Mouse (Mus musculus): ENCODE data around the gene Gmfb. TPM values are rescaled to one million over a fixed set of nuclear protein-coding genes. Genes with fewer than 3 reads are reported as not detected.

Gmfb gene
- polyA plus RNA-seq, 1 experiment, result 67.7 TPM

DNA sequence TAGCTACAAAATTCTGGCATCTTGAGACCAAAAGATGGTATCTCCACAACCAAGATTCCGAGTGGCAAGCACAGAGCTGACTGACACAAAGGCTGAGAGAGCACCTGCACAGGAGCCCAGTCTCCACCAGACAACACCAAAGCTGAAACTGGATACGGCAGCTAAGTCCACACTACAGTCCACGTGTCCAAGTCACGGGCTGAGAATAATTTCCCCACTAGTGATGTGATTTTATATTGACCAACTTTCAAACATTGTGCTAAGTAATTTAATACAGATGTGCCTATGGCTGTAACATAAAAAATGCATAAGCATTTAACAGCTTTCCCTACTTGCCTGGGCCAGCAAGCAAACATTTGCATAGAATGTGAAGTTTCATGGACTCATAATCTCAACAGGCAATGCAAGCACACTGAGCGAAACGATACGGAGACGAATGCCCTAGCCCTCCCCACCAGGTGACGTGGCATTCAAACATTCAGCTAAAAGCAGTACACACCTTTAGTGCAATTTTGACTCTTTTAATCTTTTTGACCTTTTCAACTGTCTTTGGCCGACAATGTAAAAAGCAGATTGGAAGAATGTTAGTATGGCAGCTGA lies 38.6 kb downstream of the Gmfb start:
- 91% methylated on average over 10 of the region's 10 CpGs for WGBS
- Histone ChIP-seq H3K4me1 (ENCODE audit: control insufficient read depth, insufficient read depth, low read length) (no peaks in the 10 kb centered on the region; the same call in 1 of the 2 replicates), H3K4me3 (replicated peaks; ENCODE audit: insufficient read depth, low read depth, low read length) (no peak overlapping the region), H3K27me3 (ENCODE audit: control insufficient read depth, insufficient read depth, low read length) (no peaks in the 10 kb centered on the region), H3K27ac (ENCODE audit: insufficient read depth, low read length) (no peak overlapping the region)
- TF ChIP-seq POLR2A (IDR thresholded peaks at IDR 0.05; ENCODE audit: borderline replicate concordance, insufficient read depth, low read length) (no peak), CTCF (IDR thresholded peaks at IDR 0.05; ENCODE audit: borderline replicate concordance, insufficient read depth, low read depth, low read length) (no peak)
- no peak for DNase-seq

DNA sequence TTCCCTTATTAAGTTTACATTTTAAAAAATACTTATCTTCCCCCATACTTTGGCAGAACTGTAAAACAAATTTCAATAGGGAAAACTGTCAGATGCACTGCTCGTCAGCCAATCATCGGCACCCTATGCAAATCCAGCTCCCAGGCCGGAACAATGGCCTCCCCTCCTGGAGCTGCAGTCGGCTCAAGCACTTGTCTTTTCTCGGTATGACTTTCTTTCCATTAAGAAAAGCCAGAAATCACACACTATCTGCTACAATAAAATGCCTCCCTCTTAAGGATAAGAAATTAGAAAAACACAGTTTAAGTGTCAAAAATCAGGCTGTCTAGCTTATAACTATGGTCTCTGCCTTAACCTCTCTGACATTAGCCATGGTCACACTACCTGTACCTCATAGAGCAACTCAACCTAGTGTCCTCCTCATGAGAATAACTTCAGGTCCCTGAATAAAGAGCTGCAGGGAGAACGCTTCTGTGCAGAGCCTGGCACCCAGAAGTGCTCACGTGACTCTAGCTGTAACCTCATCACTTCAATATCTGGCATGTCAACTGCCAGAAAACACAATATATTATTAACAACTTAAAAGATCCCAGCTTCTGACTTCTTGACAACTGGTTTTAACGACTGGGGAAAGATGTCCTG lies 39.7 kb downstream of the Gmfb start:
- WGBS, result 67% methylated on average over 8 of the region's 8 CpGs
- DNase-seq, result no peak
- TF ChIP-seq CTCF (IDR thresholded peaks at IDR 0.05; ENCODE audit: borderline replicate concordance, insufficient read depth, low read depth, low read length), result no peak
- no peak for TF ChIP-seq POLR2A (IDR thresholded peaks at IDR 0.05; ENCODE audit: borderline replicate concordance, insufficient read depth, low read length)
- H3K4me1 ChIP-seq (ENCODE audit: control insufficient read depth, insufficient read depth, low read length), result no peaks in the 10 kb centered on the region
- no peak overlapping the region for H3K27ac ChIP-seq (ENCODE audit: insufficient read depth, low read length)
- no peak overlapping the region for H3K4me3 ChIP-seq (replicated peaks; ENCODE audit: insufficient read depth, low read depth, low read length)
- H3K27me3 ChIP-seq (ENCODE audit: control insufficient read depth, insufficient read depth, low read length), result no peaks in the 10 kb centered on the region

- DNase-seq, result no peak
- Histone ChIP-seq H3K27me3 (ENCODE audit: control insufficient read depth, insufficient read depth, low read length) (no peaks in the 10 kb centered on the region), H3K4me3 (replicated peaks; ENCODE audit: insufficient read depth, low read depth, low read length) (no peak overlapping the region), H3K4me1 (ENCODE audit: control insufficient read depth, insufficient read depth, low read length) (no peaks in the 10 kb centered on the region), H3K27ac (ENCODE audit: insufficient read depth, low read length) (no peak overlapping the region)
- WGBS, result 85% methylated on average over 7 of the region's 7 CpGs
- TF ChIP-seq POLR2A (IDR thresholded peaks at IDR 0.05; ENCODE audit: borderline replicate concordance, insufficient read depth, low read length) (no peak), CTCF (IDR thresholded peaks at IDR 0.05; ENCODE audit: borderline replicate concordance, insufficient read depth, low read depth, low read length) (no peak)
These were observed 41.0 kb downstream of the Gmfb start for GRCm38 (mm10) chr14:46781086-46781485.

- Histone ChIP-seq H3K4me1 (ENCODE audit: control insufficient read depth, insufficient read depth, low read length) (no peaks in the 10 kb centered on the region), H3K4me3 (replicated peaks; ENCODE audit: insufficient read depth, low read depth, low read length) (no peak overlapping the region), H3K27ac (ENCODE audit: insufficient read depth, low read length) (no peak overlapping the region), H3K27me3 (ENCODE audit: control insufficient read depth, insufficient read depth, low read length) (no peaks in the 10 kb centered on the region)
- TF ChIP-seq POLR2A (IDR thresholded peaks at IDR 0.05; ENCODE audit: borderline replicate concordance, insufficient read depth, low read length) (no peak), CTCF (IDR thresholded peaks at IDR 0.05; ENCODE audit: borderline replicate concordance, insufficient read depth, low read depth, low read length) (peak; percentile 15; the same call in 1 of the 2 replicates)
- DNase-seq, result no peak
- 95% methylated on average over 7 of the region's 7 CpGs for WGBS
These were observed 42.8 kb downstream of the Gmfb start for GRCm38 (mm10) chr14:46779217-46779616.

GRCm38 (mm10) chr14:46778756-46779155 lies 43.3 kb downstream of the Gmfb start:
- H3K27ac ChIP-seq (ENCODE audit: insufficient read depth, low read length), result no peak overlapping the region
- WGBS, result 98% methylated on average over 9 of the region's 9 CpGs
- TF ChIP-seq CTCF (IDR thresholded peaks at IDR 0.05; ENCODE audit: borderline replicate concordance, insufficient read depth, low read depth, low read length) (no peak), POLR2A (IDR thresholded peaks at IDR 0.05; ENCODE audit: borderline replicate concordance, insufficient read depth, low read length) (no peak)
- DNase-seq, result no peak
- no peaks in the 10 kb centered on the region for H3K4me1 ChIP-seq (ENCODE audit: control insufficient read depth, insufficient read depth, low read length)
- no peak overlapping the region for H3K4me3 ChIP-seq (replicated peaks; ENCODE audit: insufficient read depth, low read depth, low read length)
- no peaks in the 10 kb centered on the region for H3K27me3 ChIP-seq (ENCODE audit: control insufficient read depth, insufficient read depth, low read length)

DNA sequence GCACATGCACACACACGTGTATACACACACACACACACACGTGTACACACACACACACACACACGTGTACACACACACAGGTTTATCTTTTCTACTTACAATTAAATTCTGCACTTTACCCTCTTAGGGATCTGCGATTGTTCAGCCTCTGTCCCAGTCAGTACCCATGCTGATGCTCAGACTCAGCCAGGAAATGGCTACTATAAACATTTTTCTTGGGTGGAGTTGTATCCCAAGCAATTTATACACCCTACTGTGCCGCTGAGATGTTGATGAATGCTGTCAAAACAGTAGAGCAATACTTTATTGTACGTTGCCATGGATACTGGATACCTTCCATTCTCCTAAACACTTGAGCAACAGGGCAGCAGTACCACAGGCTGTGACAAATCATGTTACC lies 52.0 kb downstream of the Gmfb start:
- H3K27me3 ChIP-seq (ENCODE audit: control insufficient read depth, insufficient read depth, low read length), result no peaks in the 10 kb centered on the region
- peaks cover 3% of the 10 kb centered on the region; the same call in 1 of the 2 replicates for H3K4me1 ChIP-seq (ENCODE audit: control insufficient read depth, insufficient read depth, low read length)
- DNase-seq, result no peak
- no peak overlapping the region for H3K4me3 ChIP-seq (replicated peaks; ENCODE audit: insufficient read depth, low read depth, low read length)
- no peak for TF ChIP-seq POLR2A (IDR thresholded peaks at IDR 0.05; ENCODE audit: borderline replicate concordance, insufficient read depth, low read length)
- no peak for TF ChIP-seq CTCF (IDR thresholded peaks at IDR 0.05; ENCODE audit: borderline replicate concordance, insufficient read depth, low read depth, low read length)
- H3K27ac ChIP-seq (ENCODE audit: insufficient read depth, low read length), result no peak overlapping the region
- WGBS, result 79% methylated on average over 6 of the region's 6 CpGs

DNA sequence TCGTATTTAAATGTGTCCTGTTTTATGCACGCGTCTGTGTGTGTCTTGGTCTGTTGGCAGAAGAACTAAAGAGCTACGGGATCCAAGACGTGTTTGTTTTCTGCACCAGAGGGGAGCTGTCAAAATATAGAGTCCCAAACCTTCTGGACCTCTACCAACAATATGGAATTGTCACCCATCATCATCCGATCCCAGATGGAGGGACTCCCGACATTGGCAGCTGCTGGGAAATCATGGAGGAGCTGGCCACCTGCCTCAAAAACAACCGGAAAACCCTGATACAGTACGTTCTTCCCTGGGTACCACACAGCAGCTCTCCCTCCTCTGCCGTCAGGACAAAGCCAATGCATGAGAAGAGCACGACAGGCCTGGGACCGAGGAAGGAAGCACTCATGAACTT lies 54.9 kb downstream of the Gmfb start:
- TF ChIP-seq CTCF (IDR thresholded peaks at IDR 0.05; ENCODE audit: borderline replicate concordance, insufficient read depth, low read depth, low read length) (no peak), POLR2A (IDR thresholded peaks at IDR 0.05; ENCODE audit: borderline replicate concordance, insufficient read depth, low read length) (no peak)
- WGBS, result 8% methylated on average over 12 of the region's 12 CpGs
- H3K4me1 ChIP-seq (ENCODE audit: control insufficient read depth, insufficient read depth, low read length), result peaks cover 3% of the 10 kb centered on the region; the same call in 1 of the 2 replicates
- H3K27me3 ChIP-seq (ENCODE audit: control insufficient read depth, insufficient read depth, low read length), result no peaks in the 10 kb centered on the region
- no peak overlapping the region for H3K4me3 ChIP-seq (replicated peaks; ENCODE audit: insufficient read depth, low read depth, low read length)
- peak; percentile 36 to 39 for DNase-seq
- H3K27ac ChIP-seq (ENCODE audit: insufficient read depth, low read length), result no peak overlapping the region

GRCm38 (mm10) chr14:46761186-46761585 lies 60.9 kb downstream of the Gmfb start:
- WGBS, result 36% methylated on average over 6 of the region's 6 CpGs
- Histone ChIP-seq H3K4me3 (replicated peaks; ENCODE audit: insufficient read depth, low read depth, low read length) (no peak overlapping the region), H3K27ac (ENCODE audit: insufficient read depth, low read length) (no peak overlapping the region), H3K27me3 (ENCODE audit: control insufficient read depth, insufficient read depth, low read length) (no peaks in the 10 kb centered on the region), H3K4me1 (ENCODE audit: control insufficient read depth, insufficient read depth, low read length) (0 out of 2 replicates have a peak, but pooled peaks cover 3% of the 10 kb centered on the region)
- no peak for TF ChIP-seq POLR2A (IDR thresholded peaks at IDR 0.05; ENCODE audit: borderline replicate concordance, insufficient read depth, low read length)
- TF ChIP-seq CTCF (IDR thresholded peaks at IDR 0.05; ENCODE audit: borderline replicate concordance, insufficient read depth, low read depth, low read length), result no peak
- DNase-seq, result no peak

Measured in cerebellum, adult 2 months (tissue).